Mouse (Mus musculus) thymus, postnatal 4 days (tissue): ENCODE measurements at regions not wholly inside any gene's neighbourhood (a gene's known extent, or its start where the extent isn't known, plus 50 kb on each side); places are given as distances from the start of the nearest gene placed in this dataset.
"Not testable (repeated sequence)": the region's sequence is repeated elsewhere in the genome, so short reads cannot be mapped to it uniquely, and the experiment has no call there.

Experiments used
- DNase-seq: peaks from one replicate; pipeline ENCODE4 v3.0.0; 2021

- no peak for DNase-seq
Observed at GRCm38 (mm10) chr4:94407503-94407902, 148.8 kb upstream of the Gm10306 start.

GRCm38 (mm10) chr4:94412661-94413060 is 143.7 kb upstream of the Gm10306 start:
- DNase-seq, result no peak

GRCm38 (mm10) chr4:94425525-94425924 is 130.8 kb upstream of the Gm10306 start:
- not testable (repeated sequence) for DNase-seq

- DNase-seq, result no peak
Observed at GRCm38 (mm10) chr4:94427581-94427980, 128.8 kb upstream of the Gm10306 start.

- DNase-seq, result no peak
Observed at GRCm38 (mm10) chr4:94432005-94432404, 124.3 kb upstream of the Gm10306 start.

GRCm38 (mm10) chr4:94437717-94438435 is 118.5 kb upstream of the Gm10306 start:
- peak; percentile 8 for DNase-seq

- DNase-seq, result no peak
Observed at GRCm38 (mm10) chr4:94439159-94439836, 117.0 kb upstream of the Gm10306 start.

- no peak for DNase-seq
Observed at GRCm38 (mm10) chr4:94446604-94447003, 109.7 kb upstream of the Gm10306 start.
